Mouse (Mus musculus): Measurements from ENCODE around the gene Trub2. TPM values are rescaled to one million over a fixed set of nuclear protein-coding genes. Genes with fewer than 3 reads are reported as not detected.

The Trub2 gene
- polyA plus RNA-seq, 1 experiment from 2014 or later: 40.0 TPM

DNA sequence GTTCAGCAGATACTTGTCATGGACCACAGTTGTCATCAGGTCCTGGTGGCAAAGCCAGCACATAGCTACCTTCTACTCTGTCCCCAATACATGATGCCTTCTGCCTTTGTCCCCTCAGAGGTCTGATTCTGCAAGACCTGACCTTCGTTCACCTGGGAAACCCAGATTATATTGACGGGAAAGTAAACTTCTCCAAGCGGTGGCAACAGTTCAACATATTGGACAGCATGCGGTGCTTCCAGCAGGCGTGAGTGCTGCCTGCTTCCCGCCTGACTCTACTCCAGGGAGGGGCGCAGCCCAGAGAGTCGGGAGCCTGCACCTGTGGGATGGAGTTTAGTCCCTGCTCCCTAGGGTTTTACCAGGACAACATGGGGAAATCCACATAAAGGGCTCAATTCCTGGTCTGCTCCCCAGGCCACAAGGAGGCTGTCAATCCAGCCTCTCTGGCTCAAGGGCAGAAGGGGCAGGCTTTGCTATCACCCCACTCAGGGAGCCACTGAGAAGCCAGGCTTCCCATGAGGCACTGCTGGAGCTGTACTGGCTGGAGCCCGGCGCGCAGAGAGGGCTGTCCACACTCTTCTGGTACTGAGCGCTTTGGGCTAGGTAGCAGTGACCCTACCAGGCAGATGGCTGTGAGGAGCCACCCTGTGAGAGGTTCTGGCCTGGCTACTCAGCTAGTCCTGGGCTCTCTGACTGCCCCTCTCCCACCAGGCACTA lies 50.9 kb downstream of the Trub2 start:
- H3K27me3 ChIP-seq: no peaks in the 10 kb centered on the region
- no peak overlapping the region for H3K9ac ChIP-seq
- peaks cover 82% of the 10 kb centered on the region for H3K36me3 ChIP-seq
- no peak for ATAC-seq (ENCODE audit: low FRiP score)
- H3K4me3 ChIP-seq: no peak overlapping the region
- no peaks in the 10 kb centered on the region for H3K9me3 ChIP-seq
- no peak overlapping the region for H3K4me2 ChIP-seq
- H3K4me1 ChIP-seq (replicated peaks): no peaks in the 10 kb centered on the region
- H3K27ac ChIP-seq: no peak overlapping the region
- WGBS: 92% methylated on average over 12 of the region's 12 CpGs

DNA sequence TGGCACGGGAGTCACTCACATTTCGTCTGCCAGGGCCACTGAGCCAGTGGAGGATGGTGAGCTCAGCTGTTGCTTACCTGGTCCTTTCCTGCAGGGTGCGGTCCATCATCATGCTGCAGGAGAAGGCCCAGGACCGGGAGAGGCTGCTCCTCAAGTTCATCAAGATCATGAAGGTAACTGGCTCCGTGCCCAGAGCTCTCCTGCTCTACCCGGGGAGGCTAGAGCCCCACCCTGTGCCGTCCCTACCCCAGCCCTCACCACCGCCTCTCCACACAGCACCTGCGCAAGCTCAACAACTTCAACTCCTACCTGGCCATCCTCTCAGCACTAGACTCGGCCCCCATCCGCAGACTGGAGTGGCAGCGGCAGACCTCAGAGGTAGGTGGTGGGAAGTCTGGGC lies 52.6 kb downstream of the Trub2 start:
- 96% methylated on average over 12 of the region's 12 CpGs for WGBS
- peaks cover 95% of the 10 kb centered on the region for H3K36me3 ChIP-seq
- ATAC-seq (ENCODE audit: low FRiP score): no peak
- no peak overlapping the region for H3K27ac ChIP-seq
- no peak overlapping the region for H3K9ac ChIP-seq
- H3K9me3 ChIP-seq: no peaks in the 10 kb centered on the region
- H3K4me1 ChIP-seq (replicated peaks): no peaks in the 10 kb centered on the region
- H3K4me3 ChIP-seq: no peak overlapping the region
- H3K27me3 ChIP-seq: no peaks in the 10 kb centered on the region
- H3K4me2 ChIP-seq: no peak overlapping the region

DNA sequence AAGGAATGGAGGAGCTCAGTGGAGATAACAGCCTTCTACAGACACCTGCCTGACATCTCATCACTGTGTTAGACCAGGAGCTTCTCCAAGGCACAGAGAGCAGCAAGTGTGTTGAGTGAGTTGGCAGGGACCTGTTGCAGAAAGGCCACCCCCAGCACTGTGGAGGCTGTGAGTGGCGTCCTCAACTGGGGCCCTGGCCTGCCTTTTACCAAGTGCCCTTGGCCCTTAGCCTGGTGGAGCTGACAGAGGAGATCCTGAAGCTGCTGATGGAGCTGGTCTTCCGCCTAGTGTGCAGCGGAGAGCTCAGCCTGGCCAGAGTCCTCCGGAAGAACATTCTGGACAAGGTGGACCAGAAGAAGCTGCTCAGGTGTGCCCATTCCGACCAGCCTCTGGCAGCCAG lies 55.0 kb downstream of the Trub2 start:
- Histone ChIP-seq H3K9ac (no peak overlapping the region), H3K4me3 (no peak overlapping the region), H3K4me2 (no peak overlapping the region), H3K4me1 (replicated peaks) (no peaks in the 10 kb centered on the region), H3K9me3 (no peaks in the 10 kb centered on the region), H3K27ac (no peak overlapping the region), H3K36me3 (peaks cover 95% of the 10 kb centered on the region), H3K27me3 (no peaks in the 10 kb centered on the region)
- WGBS: 97% methylated on average over 5 of the region's 5 CpGs
- no peak for ATAC-seq (ENCODE audit: low FRiP score)

DNA sequence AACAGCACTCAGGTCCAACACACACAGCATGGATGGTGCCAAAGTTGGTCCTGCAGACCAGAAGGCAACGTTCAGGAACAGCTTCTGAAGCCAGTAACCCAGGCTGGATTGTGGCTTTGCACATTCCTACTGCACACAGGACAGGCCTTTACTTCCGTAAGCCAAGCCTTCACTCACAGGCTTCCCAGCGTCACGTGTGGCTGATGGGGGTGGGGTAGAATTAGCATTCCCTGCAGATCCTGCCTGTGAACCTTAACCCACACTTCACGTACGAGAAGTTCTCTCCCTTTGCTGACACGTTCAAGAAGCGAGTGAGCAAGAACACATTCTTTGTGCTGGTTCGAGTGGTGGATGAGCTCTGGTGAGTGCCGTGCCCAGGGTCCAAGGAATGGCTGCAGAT lies 55.7 kb downstream of the Trub2 start:
- WGBS: 92% methylated on average over 10 of the region's 10 CpGs

DNA sequence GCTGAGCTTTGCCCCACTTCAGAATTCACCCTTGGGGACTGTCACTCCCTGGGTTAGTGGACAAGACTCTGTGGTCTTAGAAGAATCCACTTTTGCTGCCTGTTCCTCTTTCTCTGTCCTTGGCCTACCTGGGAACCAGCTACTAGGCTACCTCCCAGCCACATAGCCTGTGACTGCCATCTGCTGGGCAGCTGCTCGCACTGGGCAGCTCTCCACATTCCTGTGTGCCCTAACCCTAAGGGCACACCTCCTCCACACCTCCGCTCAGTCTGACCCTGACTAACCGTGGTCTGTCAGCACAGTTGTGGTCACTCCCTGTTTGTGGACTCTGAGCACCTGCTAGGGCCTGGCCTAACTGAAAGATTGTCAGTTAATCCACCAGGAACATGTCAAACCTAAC lies 56.8 kb downstream of the Trub2 start:
- Histone ChIP-seq H3K4me3 (no peak overlapping the region), H3K27ac (no peak overlapping the region), H3K4me2 (no peak overlapping the region), H3K36me3 (peaks cover 93% of the 10 kb centered on the region), H3K9me3 (no peaks in the 10 kb centered on the region), H3K9ac (no peak overlapping the region), H3K27me3 (no peaks in the 10 kb centered on the region), H3K4me1 (replicated peaks) (no peaks in the 10 kb centered on the region)
- no peak for ATAC-seq (ENCODE audit: low FRiP score)
- 80% methylated on average over 3 of the region's 3 CpGs for WGBS

More for the DNA sequence above, 55.7 kb downstream of the Trub2 start:
- H3K27me3 ChIP-seq: no peaks in the 10 kb centered on the region
- H3K4me2 ChIP-seq: no peak overlapping the region
- H3K9ac ChIP-seq: no peak overlapping the region
- no peak overlapping the region for H3K27ac ChIP-seq
- no peaks in the 10 kb centered on the region for H3K9me3 ChIP-seq
- ATAC-seq (ENCODE audit: low FRiP score): no peak
- H3K36me3 ChIP-seq: peaks cover 95% of the 10 kb centered on the region
- H3K4me3 ChIP-seq: no peak overlapping the region
- no peaks in the 10 kb centered on the region for H3K4me1 ChIP-seq (replicated peaks)

DNA sequence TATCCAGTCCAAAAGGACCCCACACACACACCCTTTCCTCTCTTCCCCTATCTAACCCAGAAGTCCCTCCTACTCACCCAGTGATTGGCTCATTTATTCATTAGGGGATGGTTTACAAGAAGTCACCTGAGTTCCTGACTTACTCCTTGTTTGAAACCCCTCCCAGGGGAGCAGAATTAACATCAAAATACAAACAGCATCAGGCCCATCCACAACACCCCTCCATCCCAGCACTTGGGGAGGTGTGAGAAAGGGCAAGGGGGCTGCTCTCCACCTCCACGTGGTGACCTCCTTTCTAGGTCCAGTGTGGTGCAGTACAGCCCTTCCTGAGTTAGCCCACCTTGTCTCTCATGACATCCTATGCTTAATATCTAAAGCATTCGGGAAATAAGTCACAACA lies 58.8 kb downstream of the Trub2 start:
- Histone ChIP-seq H3K27me3 (no peaks in the 10 kb centered on the region), H3K4me3 (no peak overlapping the region), H3K36me3 (peaks cover 95% of the 10 kb centered on the region), H3K4me2 (no peak overlapping the region), H3K27ac (no peak overlapping the region), H3K9me3 (no peaks in the 10 kb centered on the region), H3K9ac (no peak overlapping the region), H3K4me1 (replicated peaks) (no peaks in the 10 kb centered on the region)
- ATAC-seq (ENCODE audit: low FRiP score): no peak
- WGBS: 55% methylated on average over 2 of the region's 2 CpGs

DNA sequence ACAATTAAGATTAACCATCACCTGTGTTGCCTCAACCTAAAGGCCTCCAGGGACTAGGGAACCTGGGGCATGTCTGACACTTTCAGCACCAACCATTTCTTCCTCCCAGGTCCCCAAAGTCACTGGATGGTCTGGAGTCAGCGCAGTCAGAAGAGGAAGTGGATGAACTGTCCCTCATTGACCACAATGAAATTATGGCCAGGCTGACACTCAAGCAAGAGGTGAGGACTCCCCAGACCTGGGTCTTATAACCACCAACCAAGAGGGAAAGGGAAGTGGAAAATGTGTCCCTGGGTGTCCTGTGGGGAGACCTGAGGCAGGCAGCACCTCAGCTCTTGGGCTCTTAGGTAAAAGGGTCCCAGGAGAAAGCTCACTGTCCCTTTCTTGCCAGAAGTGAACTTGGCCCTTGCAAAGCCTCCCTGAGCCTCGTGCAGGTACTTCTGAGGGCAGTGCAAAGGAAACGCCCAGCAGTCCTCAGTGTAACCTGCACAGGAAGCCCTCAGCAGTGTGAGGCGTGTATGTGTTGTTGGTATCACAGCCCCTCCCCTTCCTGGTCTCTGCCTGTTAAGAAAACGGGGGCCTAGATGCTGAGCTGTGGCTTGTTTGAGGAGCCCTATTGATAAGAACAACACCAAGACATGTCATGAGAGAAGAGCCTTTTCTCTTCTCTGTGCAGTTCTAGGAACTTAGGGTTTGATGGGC lies 63.5 kb downstream of the Trub2 start:
- no peaks in the 10 kb centered on the region for H3K9me3 ChIP-seq
- no peaks in the 10 kb centered on the region for H3K4me1 ChIP-seq (replicated peaks)
- no peak overlapping the region for H3K9ac ChIP-seq
- no peaks in the 10 kb centered on the region for H3K27me3 ChIP-seq
- H3K4me2 ChIP-seq: no peak overlapping the region
- H3K4me3 ChIP-seq: no peak overlapping the region
- ATAC-seq (ENCODE audit: low FRiP score): no peak
- WGBS: 81% methylated on average over 5 of the region's 5 CpGs
- H3K36me3 ChIP-seq: peaks cover 97% of the 10 kb centered on the region
- no peak overlapping the region for H3K27ac ChIP-seq

DNA sequence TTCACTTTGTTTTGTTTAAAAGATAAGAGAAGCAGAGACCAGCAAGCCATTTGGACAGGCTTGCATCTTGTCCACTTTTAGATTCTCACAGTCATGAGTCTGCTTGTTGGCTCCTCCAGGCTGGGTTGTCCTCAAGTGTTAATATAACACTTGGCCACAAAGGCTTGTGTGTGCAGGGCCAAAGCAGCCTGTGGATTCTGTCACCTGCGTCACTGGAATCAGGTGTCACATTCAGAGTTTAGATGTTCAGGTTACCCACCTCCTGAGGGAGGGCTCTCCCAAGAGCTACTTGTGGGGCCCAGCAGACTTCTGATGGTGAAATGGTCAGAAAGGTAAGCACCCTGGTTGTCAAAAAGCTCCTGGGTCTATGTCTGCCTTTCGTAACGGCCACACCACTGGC lies 65.2 kb downstream of the Trub2 start:
- no peaks in the 10 kb centered on the region for H3K27me3 ChIP-seq
- no peak overlapping the region for H3K4me2 ChIP-seq
- H3K4me3 ChIP-seq: no peak overlapping the region
- H3K9ac ChIP-seq: no peak overlapping the region
- ATAC-seq (ENCODE audit: low FRiP score): no peak
- H3K36me3 ChIP-seq: peaks cover 94% of the 10 kb centered on the region
- H3K4me1 ChIP-seq (replicated peaks): no peaks in the 10 kb centered on the region
- no peaks in the 10 kb centered on the region for H3K9me3 ChIP-seq
- no peak overlapping the region for H3K27ac ChIP-seq
- WGBS: 98% methylated on average over 3 of the region's 3 CpGs

DNA sequence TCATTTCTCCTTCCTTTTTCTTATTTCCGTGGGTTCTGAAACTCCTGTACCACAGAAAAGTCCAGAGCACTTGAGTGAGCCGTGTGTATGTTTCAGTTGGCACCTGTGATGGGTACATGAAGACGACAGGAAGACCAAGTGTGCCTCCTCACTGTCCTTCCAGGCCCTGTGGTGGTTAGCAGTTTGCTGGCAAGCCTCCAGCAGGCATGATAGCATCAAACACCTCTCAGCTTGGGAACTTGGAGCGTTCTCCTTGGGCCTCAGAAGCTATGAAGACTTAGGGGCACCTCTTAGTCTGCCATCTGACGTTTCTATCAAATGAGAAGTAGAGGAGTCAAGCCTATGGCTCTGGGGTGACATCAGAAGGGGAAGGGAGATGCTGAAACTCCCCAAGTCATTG lies 69.7 kb downstream of the Trub2 start:
- no peak for ATAC-seq (ENCODE audit: low FRiP score)
- Histone ChIP-seq H3K9me3 (no peaks in the 10 kb centered on the region), H3K4me2 (no peak overlapping the region), H3K4me1 (replicated peaks) (peaks cover 11% of the 10 kb centered on the region), H3K9ac (no peak overlapping the region), H3K4me3 (no peak overlapping the region), H3K27ac (no peak overlapping the region), H3K27me3 (no peaks in the 10 kb centered on the region), H3K36me3 (peaks cover 81% of the 10 kb centered on the region)
- 90% methylated on average over 5 of the region's 5 CpGs for WGBS

DNA sequence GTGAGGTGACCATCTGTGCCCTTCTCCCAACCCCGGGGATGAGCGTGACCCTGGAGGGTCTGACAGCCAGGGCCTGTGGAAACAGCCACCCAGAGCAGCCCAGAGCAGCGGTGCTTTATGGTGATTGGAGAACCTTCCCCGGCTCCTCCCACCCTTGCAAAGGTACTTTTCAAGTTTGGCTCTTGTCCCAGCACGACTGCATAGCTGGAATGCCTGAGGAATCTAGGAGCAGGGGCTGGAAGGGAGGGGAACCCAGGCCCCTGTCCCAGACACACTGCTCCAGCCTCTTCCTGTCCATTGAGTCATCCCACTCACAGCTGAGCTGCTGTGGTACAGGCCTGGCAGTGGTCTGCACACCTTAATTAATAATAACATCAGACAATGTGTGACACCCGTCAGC lies 71.6 kb downstream of the Trub2 start:
- Histone ChIP-seq H3K4me2 (no peak overlapping the region), H3K27ac (peak overlapping the region; percentile 26; the same call in 1 of the 2 replicates), H3K27me3 (no peaks in the 10 kb centered on the region), H3K9ac (no peak overlapping the region), H3K4me3 (no peak overlapping the region), H3K36me3 (peaks cover 78% of the 10 kb centered on the region), H3K9me3 (no peaks in the 10 kb centered on the region), H3K4me1 (replicated peaks) (peaks cover 11% of the 10 kb centered on the region)
- 0 out of 2 replicates have a peak, but pooled peaks have one; percentile 49 for ATAC-seq (ENCODE audit: low FRiP score)
- WGBS: 20% methylated on average over 6 of the region's 6 CpGs

DNA sequence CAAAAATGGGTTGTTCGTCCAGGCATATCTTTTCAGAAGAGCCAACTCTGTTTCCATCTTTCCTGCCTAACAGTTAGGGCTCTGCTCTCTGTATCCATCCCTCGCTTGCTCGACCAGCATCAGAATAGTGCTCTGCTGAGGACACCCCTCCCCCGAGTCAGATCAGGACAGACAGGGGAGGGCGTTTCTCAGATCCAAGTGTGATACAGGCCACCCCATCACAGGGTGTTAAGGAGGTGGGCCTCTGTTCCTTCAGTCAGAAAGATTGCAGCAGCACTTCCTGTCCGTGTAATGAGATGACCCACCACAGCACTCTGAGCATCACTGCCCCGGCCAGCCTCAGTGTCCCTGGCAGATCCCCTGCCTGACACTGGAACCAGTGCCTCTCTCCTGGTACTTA lies 72.2 kb downstream of the Trub2 start:
- WGBS: 48% methylated on average over 7 of the region's 7 CpGs
- peaks cover 78% of the 10 kb centered on the region for H3K36me3 ChIP-seq
- no peak for ATAC-seq (ENCODE audit: low FRiP score)

DNA sequence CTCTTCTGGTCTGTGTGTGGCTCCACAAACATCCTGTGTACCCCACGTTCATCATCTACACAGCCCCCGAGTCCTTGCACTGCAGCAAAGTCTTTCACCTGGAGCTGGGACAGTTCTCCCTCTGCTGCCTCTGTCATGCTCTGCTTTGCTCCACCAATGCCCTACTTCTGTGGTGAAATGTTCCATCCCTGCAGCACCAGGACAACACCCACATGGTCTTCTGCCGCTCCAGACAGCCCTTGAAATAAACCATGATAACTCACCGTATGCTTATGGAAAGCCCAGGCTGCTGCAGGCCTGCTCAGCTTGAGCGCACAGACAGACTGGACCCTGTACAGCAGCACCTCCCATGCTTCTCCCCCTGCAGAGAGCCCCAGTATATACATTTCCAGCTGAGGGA lies 74.2 kb downstream of the Trub2 start:
- H3K4me2 ChIP-seq: no peak overlapping the region
- peaks cover 72% of the 10 kb centered on the region for H3K36me3 ChIP-seq
- no peak overlapping the region for H3K9ac ChIP-seq
- peaks cover 11% of the 10 kb centered on the region for H3K4me1 ChIP-seq (replicated peaks)
- ATAC-seq (ENCODE audit: low FRiP score): no peak
- 94% methylated on average over 5 of the region's 5 CpGs for WGBS
- H3K9me3 ChIP-seq: no peaks in the 10 kb centered on the region
- H3K27me3 ChIP-seq: no peaks in the 10 kb centered on the region
- no peak overlapping the region for H3K27ac ChIP-seq
- no peak overlapping the region for H3K4me3 ChIP-seq

More for the DNA sequence above, 72.2 kb downstream of the Trub2 start:
- Histone ChIP-seq H3K27me3 (no peaks in the 10 kb centered on the region), H3K4me2 (no peak overlapping the region), H3K4me1 (replicated peaks) (peaks cover 11% of the 10 kb centered on the region), H3K9ac (0 out of 2 replicates have a peak overlapping the region, but pooled peaks have one; percentile 29), H3K9me3 (no peaks in the 10 kb centered on the region), H3K27ac (peak overlapping the region; percentile 26; the same call in 1 of the 2 replicates), H3K4me3 (no peak overlapping the region)

DNA sequence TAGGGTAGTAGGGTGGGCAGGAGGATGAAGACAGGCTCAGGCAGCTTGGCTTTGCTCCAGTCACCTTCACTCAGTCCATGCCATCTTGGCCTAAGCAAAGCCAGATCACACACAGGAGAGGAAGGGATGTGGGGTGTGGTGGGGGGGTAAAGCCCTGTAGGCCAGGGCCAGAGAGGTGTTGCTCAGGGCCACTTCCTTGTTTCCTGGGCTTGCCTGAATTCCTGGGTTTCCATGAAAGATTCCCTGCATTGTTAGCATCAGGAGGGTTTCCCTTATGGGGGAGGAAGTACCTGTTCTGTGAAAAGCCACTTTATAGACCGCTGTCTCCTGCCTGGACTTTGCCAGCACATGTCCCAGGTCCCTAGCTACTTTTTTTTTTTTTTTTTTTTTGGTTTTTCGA lies 74.8 kb downstream of the Trub2 start:
- no peaks in the 10 kb centered on the region for H3K27me3 ChIP-seq
- H3K9me3 ChIP-seq: no peaks in the 10 kb centered on the region
- peaks cover 70% of the 10 kb centered on the region for H3K36me3 ChIP-seq
- no peak overlapping the region for H3K27ac ChIP-seq
- no peak overlapping the region for H3K4me3 ChIP-seq
- H3K9ac ChIP-seq: no peak overlapping the region
- H3K4me1 ChIP-seq (replicated peaks): peaks cover 11% of the 10 kb centered on the region
- H3K4me2 ChIP-seq: no peak overlapping the region
- WGBS: 100% methylated on average over 2 of the region's 2 CpGs
- ATAC-seq (ENCODE audit: low FRiP score): no peak

Data from hindbrain, embryonic 13.5 days (tissue).